Mouse (Mus musculus) stomach, embryonic 16.5 days (tissue): ENCODE measurements at regions not wholly inside any gene's neighbourhood (a gene's known extent, or its start where the extent isn't known, plus 50 kb on each side); places are given as distances from the start of the nearest gene placed in this dataset.

ENCODE experiments used
- ATAC-seq: fragments of 200-750 bp; cut with Nextera tagmentation; 2 replicates; pipeline ENCODE4 v1.8.0; 2017; ENCODE audit warnings: moderate number of reproducible peaks, moderate TSS enrichment; ENCODE audit not compliant: insufficient read depth, low FRiP score
- H3K27ac ChIP-seq: fragments of 300-500 bp; sonication (generic); 2 replicates; pipeline ENCODE4 v1.5.1; 2014; ENCODE audit warnings: low read length
- H3K27me3 ChIP-seq: fragments of 300-500 bp; sonication (generic); 2 replicates; pipeline ENCODE4 v1.6.1; 2014; ENCODE audit warnings: low read length, control low read depth, mixed read lengths; ENCODE audit not compliant: control insufficient read depth, insufficient read depth
- H3K36me3 ChIP-seq: fragments of 300-500 bp; sonication (generic); 2 replicates; pipeline ENCODE4 v1.6.1; 2014; ENCODE audit warnings: low read length; ENCODE audit not compliant: control insufficient read depth, insufficient read depth
- H3K4me1 ChIP-seq: fragments of 300-500 bp; sonication (generic); 2 replicates; pipeline ENCODE4 v1.6.1; 2014; ENCODE audit warnings: low read length, control low read depth, mixed read lengths; ENCODE audit not compliant: control insufficient read depth, insufficient read depth
- H3K4me2 ChIP-seq: fragments of 300-500 bp; sonication (generic); 2 replicates; pipeline ENCODE4 v1.6.1; 2014; ENCODE audit warnings: low read depth, low read length, mixed read lengths
- H3K4me3 ChIP-seq: fragments of 300-500 bp; sonication (generic); replicated peaks from 2 replicates; pipeline ENCODE4 v1.5.1; 2014; ENCODE audit warnings: mild to moderate bottlenecking, low read length
- H3K9ac ChIP-seq: fragments of 300-500 bp; sonication (generic); 2 replicates; pipeline ENCODE4 v1.6.1; 2014; ENCODE audit warnings: low read length
- H3K9me3 ChIP-seq: fragments of 300-500 bp; sonication (generic); replicated peaks from 2 replicates; pipeline ENCODE4 v1.6.1; 2016; ENCODE audit warnings: low read length, control low read depth; ENCODE audit not compliant: control insufficient read depth
- WGBS: fragments of 180-500 bp; shearing (Covaris S2); extraction: QIAGEN DNeasy Blood & Tissue Kit; methylation state at CpG from one replicate; pipeline ENCODE4 v1.1.7; 2014; 5-methylcytosine and 5-hydroxymethylcytosine counted together

- Histone ChIP-seq H3K27ac (no peak overlapping the region), H3K4me2 (no peak overlapping the region), H3K4me3 (no peak overlapping the region), H3K36me3 (no peaks in the 10 kb centered on the region), H3K4me1 (peaks cover 4% of the 10 kb centered on the region; the same call in 1 of the 2 replicates), H3K27me3 (no peaks in the 10 kb centered on the region), H3K9ac (no peak overlapping the region), H3K9me3 (0 out of 2 replicates have a peak, but pooled peaks cover 5% of the 10 kb centered on the region)
- 74% methylated on average over 3 of the region's 3 CpGs for WGBS
- ATAC-seq: no peak
These were observed 317.5 kb downstream of the Icos start for GRCm38 (mm10) chr1:61295219-61295618.

- ATAC-seq: no peak
- 55% methylated on average over 4 of the region's 4 CpGs for WGBS
- H3K27me3 ChIP-seq: no peaks in the 10 kb centered on the region
- no peaks in the 10 kb centered on the region for H3K36me3 ChIP-seq
- H3K4me3 ChIP-seq: no peak overlapping the region
- no peak overlapping the region for H3K9ac ChIP-seq
- 0 out of 2 replicates have a peak, but pooled peaks cover 5% of the 10 kb centered on the region for H3K9me3 ChIP-seq
- H3K27ac ChIP-seq: no peak overlapping the region
- no peak overlapping the region for H3K4me2 ChIP-seq
- H3K4me1 ChIP-seq: peaks cover 8% of the 10 kb centered on the region
These were observed 319.1 kb downstream of the Icos start for GRCm38 (mm10) chr1:61296831-61297230.

GRCm38 (mm10) chr1:61297361-61297760 lies 319.6 kb downstream of the Icos start:
- ATAC-seq: no peak
- Histone ChIP-seq H3K4me2 (no peak overlapping the region), H3K27me3 (no peaks in the 10 kb centered on the region), H3K27ac (no peak overlapping the region), H3K4me1 (peaks cover 8% of the 10 kb centered on the region), H3K9me3 (no peaks in the 10 kb centered on the region), H3K36me3 (no peaks in the 10 kb centered on the region), H3K4me3 (no peak overlapping the region), H3K9ac (no peak overlapping the region)
- WGBS: 68% methylated on average over 3 of the region's 3 CpGs

GRCm38 (mm10) chr1:61298064-61298463 lies 320.3 kb downstream of the Icos start:
- Histone ChIP-seq H3K9ac (no peak overlapping the region), H3K27me3 (no peaks in the 10 kb centered on the region), H3K4me3 (no peak overlapping the region), H3K4me2 (no peak overlapping the region), H3K9me3 (no peaks in the 10 kb centered on the region), H3K36me3 (no peaks in the 10 kb centered on the region), H3K4me1 (peaks cover 8% of the 10 kb centered on the region), H3K27ac (peak overlapping the region; percentile 25)
- WGBS: 23% methylated on average over 3 of the region's 3 CpGs
- peak; percentile 47 for ATAC-seq

GRCm38 (mm10) chr1:61298779-61299178 lies 321.1 kb downstream of the Icos start:
- no peaks in the 10 kb centered on the region for H3K27me3 ChIP-seq
- no peak for ATAC-seq
- 85% methylated on average over 6 of the region's 6 CpGs for WGBS
- H3K27ac ChIP-seq: peak overlapping the region; percentile 25; the same call in 1 of the 2 replicates
- no peaks in the 10 kb centered on the region for H3K36me3 ChIP-seq
- no peak overlapping the region for H3K4me2 ChIP-seq
- H3K4me1 ChIP-seq: peaks cover 8% of the 10 kb centered on the region
- H3K4me3 ChIP-seq: no peak overlapping the region
- 0 out of 2 replicates have a peak overlapping the region, but pooled peaks have one; percentile 27 for H3K9ac ChIP-seq
- H3K9me3 ChIP-seq: no peaks in the 10 kb centered on the region

GRCm38 (mm10) chr1:61300491-61300890 lies 322.8 kb downstream of the Icos start:
- H3K27ac ChIP-seq: no peak overlapping the region
- 62% methylated on average over 4 of the region's 4 CpGs for WGBS
- ATAC-seq: no peak

GRCm38 (mm10) chr1:61301041-61302030 lies 323.6 kb downstream of the Icos start:
- no peak overlapping the region for H3K4me2 ChIP-seq

More at GRCm38 (mm10) chr1:61300491-61300890, 322.8 kb downstream of the Icos start:
- Histone ChIP-seq H3K4me3 (no peak overlapping the region), H3K9me3 (no peaks in the 10 kb centered on the region), H3K27me3 (no peaks in the 10 kb centered on the region), H3K4me1 (peaks cover 8% of the 10 kb centered on the region), H3K4me2 (no peak overlapping the region), H3K36me3 (no peaks in the 10 kb centered on the region), H3K9ac (no peak overlapping the region)

GRCm38 (mm10) chr1:61302570-61303071 lies 324.9 kb downstream of the Icos start:
- Histone ChIP-seq H3K9me3 (no peaks in the 10 kb centered on the region), H3K27ac (no peak overlapping the region), H3K27me3 (no peaks in the 10 kb centered on the region), H3K4me3 (no peak overlapping the region), H3K4me2 (no peak overlapping the region), H3K9ac (no peak overlapping the region), H3K36me3 (no peaks in the 10 kb centered on the region), H3K4me1 (peaks cover 8% of the 10 kb centered on the region)
- ATAC-seq: no peak
- WGBS: 75% methylated on average over 8 of the region's 8 CpGs

More at GRCm38 (mm10) chr1:61301041-61302030, 323.6 kb downstream of the Icos start:
- Histone ChIP-seq H3K9me3 (no peaks in the 10 kb centered on the region), H3K4me3 (no peak overlapping the region), H3K4me1 (peaks cover 8% of the 10 kb centered on the region), H3K36me3 (no peaks in the 10 kb centered on the region), H3K27me3 (no peaks in the 10 kb centered on the region), H3K27ac (no peak overlapping the region), H3K9ac (no peak overlapping the region)
- WGBS: 65% methylated on average over 24 of the region's 24 CpGs
- no peak for ATAC-seq

GRCm38 (mm10) chr1:61306296-61306695 lies 328.6 kb downstream of the Icos start:
- WGBS: 81% methylated on average over 8 of the region's 8 CpGs
- Histone ChIP-seq H3K9ac (no peak overlapping the region), H3K27ac (no peak overlapping the region), H3K9me3 (no peaks in the 10 kb centered on the region), H3K36me3 (no peaks in the 10 kb centered on the region), H3K4me2 (no peak overlapping the region), H3K27me3 (no peaks in the 10 kb centered on the region), H3K4me3 (no peak overlapping the region), H3K4me1 (peaks cover 5% of the 10 kb centered on the region; the same call in 1 of the 2 replicates)
- no peak for ATAC-seq
